Mouse (Mus musculus) NIH3T3 (cell line): ENCODE measurements around the gene Dixdc1.
A peak's percentile ranks its signal among the peaks of the same experiment; 100 is the strongest.

Source experiments
- DNase-seq: peaks from one replicate; pipeline ENCODE4 v3.0.0-alpha.2; 2012; ENCODE audit warnings: low read depth

The Dixdc1 gene

DNA sequence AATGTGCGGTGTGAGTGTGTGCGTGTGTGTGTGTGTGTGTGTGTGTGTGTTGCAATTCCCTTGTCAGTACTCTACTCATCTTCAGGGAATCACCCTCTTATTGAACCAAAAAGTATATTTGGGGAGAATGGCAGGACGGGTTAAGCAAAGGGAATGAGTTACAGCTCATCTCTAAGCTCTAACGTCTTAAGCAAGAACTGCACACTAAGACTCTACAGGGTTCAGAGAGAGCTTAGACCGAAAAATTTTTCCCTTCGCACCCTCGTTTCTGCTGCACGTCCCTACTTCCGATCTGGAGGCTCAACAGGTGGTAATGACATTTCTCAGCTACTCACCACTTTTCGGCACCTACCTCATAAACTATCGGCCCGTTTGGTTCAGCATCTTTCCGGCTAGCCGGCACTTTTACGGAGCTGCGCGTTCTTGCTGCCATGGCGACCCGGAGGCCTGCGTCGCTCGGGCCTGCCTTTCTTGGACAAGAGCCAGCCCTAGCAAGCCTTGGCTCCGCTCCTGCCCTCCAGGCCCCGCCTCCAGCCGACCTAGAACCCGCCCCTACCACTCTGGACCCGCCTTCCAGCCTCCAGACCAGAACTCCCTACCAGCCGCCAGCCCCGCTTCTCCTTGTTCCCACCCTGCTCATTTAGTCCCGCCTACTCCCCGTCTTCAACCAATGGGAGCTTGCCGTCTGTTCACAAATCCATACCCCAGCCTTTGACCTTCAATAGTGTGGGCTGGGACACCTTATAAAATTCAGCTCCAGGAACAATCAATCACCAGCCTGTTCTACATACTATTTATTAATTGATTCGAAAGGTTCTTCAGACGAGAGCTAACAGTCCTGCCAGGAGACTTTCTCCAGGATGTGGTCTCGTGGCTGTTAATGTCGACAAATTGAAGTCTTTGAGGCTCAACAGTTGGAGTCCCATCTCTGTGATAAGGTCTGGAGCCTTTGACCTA lies at the start of gene Dixdc1:
Gene Dixdc1 (minus strand): TSS at position 604 of the 957 bp plus-strand sequence.
- no peak for DNase-seq

DNA sequence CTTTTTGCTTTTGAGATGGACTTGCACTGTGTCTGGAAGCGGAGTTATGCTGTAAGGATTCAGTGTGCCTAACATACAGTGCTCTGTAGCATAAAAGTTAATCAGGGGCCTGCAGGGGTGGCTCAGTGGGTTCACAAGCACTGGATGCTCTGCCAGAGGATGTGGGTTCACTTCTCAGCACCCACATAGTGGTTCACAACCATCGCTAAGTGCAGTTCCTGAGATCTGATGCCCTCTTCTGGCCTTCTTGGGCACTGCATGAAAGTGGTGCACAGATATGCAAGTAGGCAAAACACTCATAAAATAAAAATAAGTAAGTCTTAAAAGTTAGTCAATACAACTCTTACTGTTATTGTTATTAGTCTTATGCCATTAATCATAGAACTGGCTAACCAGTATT lies 42.8 kb upstream of the Dixdc1 start:
- DNase-seq: peak; percentile 53

DNA sequence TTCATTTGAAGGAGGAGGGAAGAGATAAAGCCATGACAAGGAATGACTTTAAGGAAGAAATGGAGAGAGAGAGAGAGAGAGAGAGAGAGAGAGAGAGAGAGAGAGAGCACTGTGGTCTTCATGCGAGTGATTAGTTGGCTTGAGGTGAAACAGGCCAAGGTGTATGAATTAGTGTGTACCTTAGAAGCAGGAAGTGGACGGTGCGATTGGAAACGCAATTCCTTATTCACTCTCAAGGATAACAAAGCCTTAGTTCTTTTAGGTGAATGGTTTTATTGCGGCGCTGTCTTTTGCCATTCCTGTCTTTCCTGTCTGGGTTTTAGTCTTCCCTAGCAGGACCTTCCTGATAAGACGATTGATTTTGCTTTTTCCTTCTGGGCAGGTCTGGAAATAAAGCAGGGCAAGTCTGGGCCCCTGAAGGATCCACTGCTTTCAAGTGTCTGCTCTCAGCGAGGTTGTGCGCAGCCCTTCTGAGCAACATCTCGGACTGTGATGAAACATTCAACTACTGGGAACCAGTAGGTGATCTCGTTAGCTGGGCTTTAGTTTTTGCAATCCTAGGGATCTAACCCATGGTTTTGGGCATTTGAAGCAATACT lies 36.9 kb upstream of the Dixdc1 start:
- DNase-seq: no peak

DNA sequence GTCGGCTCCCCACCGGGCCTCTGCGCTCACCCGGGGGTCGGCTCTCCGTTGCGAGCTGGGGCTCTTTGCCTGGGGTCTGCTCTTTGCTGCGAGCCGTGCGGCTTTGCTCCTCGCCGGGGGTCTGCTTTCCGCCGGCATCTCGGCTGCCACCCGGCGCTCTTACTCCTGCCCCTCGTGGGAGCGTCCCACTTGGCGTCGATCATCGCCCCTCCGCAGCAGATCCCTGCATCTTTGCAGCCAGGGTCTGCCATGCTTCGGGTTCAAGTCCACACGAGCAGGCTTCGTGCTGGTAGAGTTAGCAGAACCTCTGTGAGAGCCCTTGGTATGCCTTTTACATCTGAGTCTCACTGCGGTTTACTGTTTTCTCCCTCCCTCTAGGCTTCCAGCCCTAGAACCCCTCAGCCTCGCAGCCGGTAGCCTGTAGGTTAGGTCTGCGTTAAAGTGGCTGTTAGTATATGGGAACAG lies 36.4 kb upstream of the Dixdc1 start:
- peak; percentile 23 for DNase-seq

DNA sequence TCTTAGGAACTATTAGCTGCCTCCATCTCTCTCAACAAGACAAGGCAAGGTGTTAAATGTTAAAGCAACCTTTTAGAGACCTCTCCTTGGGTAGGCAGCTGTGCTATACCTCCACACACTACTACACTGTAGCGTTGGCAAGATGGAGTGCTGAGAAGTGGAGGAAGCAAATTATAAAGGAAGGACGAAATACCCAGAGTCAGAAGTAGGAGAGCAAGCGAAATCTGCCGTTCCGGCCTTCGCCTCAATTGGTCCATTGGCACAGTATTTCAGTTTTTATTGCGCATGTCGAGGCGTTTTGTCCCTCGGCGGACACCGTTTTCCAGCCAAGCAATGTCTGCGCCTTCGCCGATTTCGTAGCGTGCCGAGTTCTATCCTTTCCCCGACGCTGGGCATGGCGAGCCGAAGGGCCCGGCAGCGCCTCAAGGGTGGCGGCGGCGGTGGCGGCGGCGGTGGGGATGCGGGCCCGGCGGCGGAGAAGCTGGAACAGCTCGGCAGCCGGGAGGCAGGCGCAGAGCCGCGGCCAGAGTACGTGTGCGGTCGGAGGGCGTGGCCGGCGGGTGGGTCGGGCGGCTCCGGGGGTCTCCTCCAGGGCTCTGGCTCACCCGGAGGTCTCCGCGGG lies 35.8 kb upstream of the Dixdc1 start, which contains the start of the genes Alg9 and 1110032A03Rik:
Gene Alg9 (plus strand): TSS at position 29 of the 622 bp plus-strand sequence.
Gene 1110032A03Rik (minus strand): TSS at position 530 of the 622 bp plus-strand sequence.
- peak; percentile 92 for DNase-seq

DNA sequence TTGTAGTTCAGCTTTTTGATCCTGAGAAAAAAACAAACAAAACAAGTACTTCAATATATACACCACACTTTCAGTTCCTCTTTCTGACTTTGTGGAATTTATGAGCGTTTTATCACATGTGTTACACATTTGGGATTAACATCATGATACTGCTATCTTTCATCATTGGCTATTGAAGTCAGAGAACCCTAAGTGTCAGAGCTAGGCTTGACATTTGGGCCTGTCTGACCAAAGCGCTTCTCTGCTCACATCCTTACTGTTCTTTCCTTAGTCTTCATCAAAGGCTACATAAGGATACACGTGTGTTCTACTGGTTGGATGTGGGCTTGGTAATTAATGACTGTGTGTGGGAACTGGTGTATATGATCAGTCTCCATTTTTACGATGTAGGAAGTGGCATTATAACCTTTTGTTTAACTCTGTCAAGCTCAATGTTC lies 34.7 kb upstream of the Dixdc1 start:
- no peak for DNase-seq

DNA sequence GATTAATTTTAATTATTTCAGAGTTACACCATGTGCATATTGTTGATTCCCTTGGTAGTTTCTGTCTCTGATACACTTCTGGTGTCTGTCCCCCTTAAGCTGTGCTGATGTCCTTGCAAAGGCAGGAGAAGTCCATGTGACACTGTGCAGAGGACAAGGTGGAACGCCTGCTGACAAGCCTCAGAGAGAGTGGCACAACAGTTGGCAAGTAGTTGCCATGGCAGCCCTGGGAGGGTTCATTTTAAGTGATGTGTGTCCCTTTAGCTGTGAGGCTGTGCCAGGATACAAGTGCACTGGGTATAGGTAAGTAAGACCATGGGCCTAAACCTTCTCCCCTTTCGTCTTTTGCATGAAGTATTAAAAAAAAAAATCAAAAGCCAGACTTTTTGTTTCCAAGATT lies 30.7 kb upstream of the Dixdc1 start:
- DNase-seq: no peak

DNA sequence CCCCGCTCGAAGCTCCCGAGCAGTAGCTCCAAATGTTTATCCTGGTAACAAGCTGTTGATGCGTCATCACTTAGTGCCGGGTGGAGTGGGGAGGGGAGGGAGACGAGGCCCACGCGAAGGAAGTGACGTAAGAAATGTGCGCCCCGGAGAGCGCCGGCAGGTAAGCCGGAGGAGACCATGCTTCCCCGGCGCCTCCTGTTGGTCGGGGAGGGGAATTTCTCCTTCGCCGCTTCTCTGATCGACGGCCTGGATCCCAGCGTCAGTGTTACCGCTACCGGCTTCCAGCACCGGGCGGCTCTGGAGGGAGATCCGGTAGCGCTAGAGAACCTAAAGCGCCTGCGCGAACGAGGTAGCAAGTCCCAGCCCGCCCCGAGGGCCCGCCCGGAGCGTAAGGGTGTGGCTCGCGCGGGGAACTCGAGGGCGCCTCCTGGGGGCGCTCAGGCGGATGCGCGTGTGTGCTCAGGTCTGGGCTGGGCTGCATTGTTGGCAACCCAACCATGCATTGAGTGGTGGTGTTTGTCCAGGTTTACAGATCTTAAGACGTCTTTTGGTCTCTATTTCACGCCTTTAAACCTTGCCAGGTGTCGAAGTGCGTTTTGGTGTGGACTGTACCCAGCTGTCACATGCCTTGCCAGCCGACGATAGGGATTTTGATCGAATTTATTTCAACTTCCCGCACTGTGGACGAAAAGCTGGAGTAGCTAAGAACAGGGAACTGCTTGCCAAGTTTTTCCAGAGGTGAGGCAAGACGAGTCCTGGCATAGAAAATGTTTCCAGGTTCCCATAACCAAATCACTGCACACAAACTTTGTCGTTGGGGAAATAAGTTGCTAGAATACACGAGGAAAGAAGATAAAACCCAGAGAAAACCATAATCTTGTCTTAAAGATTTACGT lies 29.0 kb upstream of the Dixdc1 start, which contains the start of gene Fdxacb1:
Gene Fdxacb1 (plus strand): TSS at position 130 of the 896 bp plus-strand sequence.
- DNase-seq: peak; percentile 97

DNA sequence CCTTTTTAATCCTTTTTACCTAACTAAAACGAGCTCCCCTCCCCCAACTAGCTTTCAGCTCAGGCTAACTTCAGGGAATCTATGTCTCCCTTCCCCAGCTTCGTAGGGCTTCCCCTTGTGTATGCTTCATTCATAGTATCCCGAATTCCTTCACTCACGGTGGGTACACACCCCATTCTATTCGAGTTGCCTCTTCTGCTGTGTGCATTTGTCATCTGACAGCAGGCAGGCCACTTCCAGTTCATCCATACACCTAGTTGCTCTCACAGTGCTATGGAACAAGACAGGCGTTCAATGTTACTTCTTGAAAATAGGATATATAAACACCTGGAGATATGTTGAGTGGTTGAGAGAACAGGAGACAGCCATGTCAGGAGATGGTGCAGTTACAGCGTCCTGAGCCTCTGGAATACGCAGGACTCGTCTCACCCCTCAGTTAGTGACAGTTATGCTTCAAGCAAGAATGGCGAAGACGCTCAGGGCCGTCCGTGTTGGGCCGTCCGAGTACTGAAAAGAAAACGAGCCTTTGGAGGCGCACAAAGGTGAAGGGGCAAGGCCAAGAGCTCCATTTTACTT lies 28.3 kb upstream of the Dixdc1 start:
- no peak for DNase-seq

DNA sequence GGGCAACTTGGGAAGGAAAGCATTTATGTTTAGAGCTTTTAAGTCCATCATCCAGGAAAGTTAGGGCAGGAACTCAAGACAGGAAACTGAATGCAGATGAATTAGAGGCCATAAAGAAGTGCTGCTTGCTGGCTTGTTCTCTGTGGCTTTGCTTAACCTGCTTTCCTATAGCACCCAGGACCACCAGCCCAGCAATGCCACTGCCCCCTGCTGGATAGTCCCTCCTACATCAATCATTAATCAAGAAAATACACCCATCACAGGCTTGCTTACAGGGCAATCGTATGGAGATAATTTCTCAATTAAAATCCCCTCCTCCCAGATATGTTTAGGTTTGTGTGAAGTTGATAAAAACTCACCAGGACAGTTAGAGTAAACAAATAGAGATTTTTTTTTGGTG lies 24.0 kb upstream of the Dixdc1 start:
- peak; percentile 77 for DNase-seq

DNA sequence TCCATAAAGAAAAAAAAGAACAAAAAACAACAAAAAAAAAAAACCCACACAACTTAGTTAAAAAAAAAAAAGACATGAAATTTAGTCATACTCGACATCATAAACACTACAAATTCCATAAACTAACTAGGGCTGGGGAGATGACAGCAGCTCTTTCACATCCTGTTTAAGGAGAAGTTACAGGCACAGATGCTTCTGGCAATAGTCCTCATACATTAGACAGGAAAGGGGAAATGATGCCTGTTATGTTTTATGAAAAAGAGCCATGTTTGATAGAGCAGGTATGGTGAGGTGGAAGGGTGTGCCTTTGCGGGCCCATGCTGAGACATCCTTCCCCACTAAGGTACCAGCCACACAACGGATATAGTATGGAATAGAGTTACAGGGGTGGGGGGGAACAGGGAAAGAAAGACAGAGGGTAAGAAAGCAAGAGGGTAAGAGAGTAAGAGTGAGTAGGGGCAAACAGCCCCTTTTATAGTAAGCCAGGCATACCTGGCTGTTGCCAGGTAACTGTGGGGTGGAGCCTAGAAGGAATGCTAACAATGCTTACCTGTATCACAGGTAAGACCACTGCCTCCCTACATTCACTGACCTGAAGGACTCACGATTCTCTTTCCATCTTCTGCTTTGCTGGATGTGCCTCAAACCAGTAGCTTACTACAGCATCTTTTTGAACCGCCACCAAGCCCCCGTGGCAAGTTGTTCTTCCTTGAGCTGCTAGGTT lies 22.4 kb upstream of the Dixdc1 start:
- no peak for DNase-seq

DNA sequence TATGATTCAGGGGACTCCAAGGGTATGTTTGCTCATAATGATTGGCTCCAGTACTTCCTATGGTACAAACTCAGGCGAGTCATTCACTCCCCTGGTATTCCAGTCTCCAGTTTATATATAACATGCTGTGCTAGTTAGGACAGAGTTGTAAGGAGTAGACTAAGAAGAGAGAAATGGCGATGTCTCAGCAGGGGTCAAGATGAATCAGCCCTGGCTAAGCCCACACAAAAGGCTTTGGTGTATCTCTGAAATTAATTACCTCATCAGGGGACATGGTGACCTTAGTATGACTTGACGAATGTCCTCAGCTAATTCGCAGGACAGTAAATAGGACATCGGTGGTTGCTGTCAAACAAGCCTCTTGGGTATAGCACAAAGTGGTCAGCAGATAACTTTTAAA lies 17.4 kb upstream of the Dixdc1 start:
- peak; percentile 54 for DNase-seq

DNA sequence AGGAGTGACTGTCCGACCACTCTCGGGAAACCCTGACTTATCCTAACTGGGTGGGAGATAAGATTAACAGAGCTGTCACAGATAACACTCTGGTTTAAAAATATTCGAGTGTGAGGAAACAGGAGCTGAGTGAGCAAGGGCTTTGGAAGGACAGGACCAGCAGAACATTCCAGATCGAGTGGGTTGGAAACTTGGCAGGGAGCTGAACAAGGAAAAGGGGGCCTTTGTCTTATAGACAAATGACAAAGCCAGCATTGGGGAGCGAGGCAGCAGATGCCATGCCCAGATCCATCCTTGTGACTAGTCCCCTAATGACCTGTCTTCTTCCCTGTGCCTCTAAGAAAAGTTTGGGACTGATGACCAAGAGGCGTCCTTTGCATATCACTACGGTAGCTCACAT lies 14.6 kb upstream of the Dixdc1 start:
- no peak for DNase-seq

DNA sequence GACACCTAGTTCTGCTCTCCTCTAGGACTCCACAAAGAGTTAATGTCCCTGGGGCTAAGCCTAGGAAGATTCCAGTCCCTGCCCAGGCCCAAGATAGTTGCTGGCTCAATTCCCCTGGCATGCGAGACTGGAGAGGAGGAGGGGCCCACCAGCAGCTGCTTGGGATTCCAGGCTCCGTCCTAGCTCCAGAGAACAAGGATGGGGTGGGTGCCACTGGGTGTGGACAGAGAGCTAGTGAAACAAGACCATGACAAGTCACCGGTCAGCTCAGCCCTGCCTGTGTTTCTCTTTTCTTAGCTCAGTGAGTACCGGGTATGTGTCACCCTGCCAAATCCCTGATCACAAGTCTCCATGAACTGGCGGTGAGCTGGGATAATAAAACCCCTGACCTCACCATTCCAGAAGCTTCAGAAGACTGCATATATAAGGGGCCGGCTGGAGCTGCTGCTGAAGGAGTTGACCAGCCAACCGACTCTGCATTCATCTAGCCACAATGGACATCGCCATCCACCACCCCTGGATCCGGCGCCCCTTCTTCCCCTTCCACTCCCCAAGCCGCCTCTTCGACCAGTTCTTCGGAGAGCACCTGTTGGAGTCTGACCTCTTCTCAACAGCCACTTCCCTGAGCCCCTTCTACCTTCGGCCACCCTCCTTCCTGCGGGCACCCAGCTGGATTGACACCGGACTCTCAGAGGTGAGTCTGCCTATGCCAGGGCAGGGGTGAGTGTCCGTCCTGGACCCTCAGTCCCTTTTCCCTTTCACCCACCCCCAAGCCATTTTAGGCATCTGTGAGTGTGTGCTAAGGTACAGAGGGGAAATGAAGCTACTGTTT lies 13.7 kb upstream of the Dixdc1 start:
- peak; percentile 87 for DNase-seq

DNA sequence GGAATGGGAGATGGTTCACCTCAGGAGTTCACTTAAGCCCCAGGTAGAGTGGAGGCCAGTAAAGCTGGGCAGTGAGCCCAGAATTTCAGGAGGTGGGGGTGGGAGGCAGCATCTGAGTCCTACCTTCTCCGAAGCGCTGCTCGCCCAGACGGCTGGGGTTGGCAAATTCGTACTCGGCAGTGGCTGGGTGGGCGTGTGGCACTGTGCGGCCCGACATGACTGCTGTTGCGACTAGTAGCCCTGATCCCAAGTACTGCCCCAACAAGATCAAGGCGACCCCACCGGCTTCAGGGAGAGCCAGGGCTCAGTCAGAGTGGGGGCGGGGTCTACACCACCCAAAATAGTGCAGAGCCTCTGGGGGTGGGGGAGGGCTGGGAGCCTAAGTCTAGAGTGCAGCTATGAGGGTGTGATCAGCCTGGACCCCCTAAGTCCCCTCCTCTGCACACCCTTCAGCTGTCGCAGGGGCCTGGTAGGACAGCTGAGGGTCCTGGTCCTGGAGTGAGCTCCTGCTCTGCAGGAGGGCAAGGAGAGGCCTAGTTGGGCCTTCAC lies 12.8 kb upstream of the Dixdc1 start, which contains the start of gene Hspb2:
Gene Hspb2 (minus strand): TSS at position 301 of the 549 bp plus-strand sequence.
- peak; percentile 49 for DNase-seq

DNA sequence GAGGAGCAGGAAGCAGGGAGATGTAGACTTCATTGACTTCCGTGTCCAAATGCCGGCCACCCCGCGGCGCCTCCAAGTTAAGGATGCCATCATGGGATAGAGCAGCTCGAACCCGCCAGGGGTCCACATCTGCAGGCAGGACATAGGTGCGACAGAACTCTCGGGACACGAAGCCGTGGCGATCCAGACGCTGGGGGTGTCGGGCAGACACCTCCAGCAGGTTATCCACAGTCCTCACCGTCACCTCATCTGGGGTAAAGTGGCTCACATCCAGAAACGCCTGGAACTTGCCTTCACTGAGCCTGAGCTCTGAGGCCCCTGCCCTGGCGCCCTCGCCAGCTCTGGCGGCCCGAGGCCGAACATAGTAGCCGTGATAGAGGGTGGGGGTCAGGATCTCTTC lies 12.0 kb upstream of the Dixdc1 start, which contains the start of gene Cryab:
Gene Cryab (plus strand): TSS at position 3 of the 400 bp plus-strand sequence.
- no peak for DNase-seq

DNA sequence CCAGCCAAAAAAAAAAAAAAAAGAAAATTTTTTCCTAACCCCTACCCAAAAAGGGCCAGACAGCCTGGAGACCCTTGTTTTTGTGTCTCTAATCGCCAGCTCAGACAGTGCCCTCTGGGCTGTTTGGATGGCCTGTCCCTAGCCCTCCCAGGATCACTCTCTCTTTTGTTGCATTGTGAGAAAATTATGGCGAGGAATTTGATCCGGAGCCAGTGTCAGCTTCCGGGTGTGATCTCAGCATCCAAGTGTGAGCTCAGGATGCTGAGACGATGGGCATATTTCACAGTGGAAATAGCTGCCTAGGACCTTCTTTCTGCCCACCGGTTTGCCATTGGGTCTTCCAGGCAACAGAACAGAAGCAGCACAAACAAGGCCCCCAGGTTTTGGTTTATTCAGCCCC lies 11.4 kb upstream of the Dixdc1 start:
- no peak for DNase-seq

DNA sequence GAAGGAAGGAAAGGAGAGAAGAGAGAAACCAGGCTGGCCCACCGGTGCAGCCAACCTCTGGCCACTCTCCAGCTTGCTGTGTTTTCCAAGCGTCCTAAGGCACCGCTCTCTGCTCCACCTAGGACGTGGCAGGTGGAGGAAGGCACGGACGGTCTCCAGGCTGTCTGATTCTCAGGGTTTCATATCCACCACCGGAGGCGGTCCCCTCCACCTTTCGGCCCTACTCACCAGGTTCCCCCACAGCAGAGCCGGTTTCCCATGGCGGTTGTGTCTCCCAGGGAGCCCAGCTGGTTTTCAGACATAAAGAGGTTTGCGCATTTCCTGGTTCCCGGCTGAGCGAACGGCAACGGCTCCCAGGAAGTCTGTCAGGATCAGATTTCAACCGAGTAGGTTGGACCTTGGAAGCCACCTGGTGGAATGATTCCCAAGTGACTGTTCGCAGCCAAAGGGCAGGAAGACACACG lies 6.9 kb upstream of the Dixdc1 start, which contains the start of gene 2310030G06Rik:
Gene 2310030G06Rik (minus strand): TSS at position 323 of the 464 bp plus-strand sequence.
- DNase-seq: no peak

DNA sequence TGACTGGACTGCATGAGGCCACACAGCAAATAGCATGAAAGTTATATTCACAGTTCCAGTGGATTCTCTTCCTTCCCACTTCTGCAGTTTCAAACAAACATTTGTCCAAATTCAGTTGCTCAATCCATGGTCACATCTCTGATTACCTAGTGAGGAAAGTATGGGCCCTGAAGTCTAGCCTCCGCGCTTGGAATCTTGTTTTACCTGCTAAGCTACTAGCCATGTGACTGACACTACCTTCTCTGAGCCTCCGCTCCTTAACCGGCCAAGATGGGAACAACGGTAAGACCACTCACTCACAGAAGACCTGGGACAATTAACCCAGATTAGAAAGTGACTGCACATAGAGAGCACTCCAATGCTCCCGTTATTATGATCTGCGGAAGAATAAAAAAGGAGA lies 6.5 kb upstream of the Dixdc1 start:
- no peak for DNase-seq
